Mouse (Mus musculus) gastrocnemius, postnatal 25 days (tissue): ENCODE results near the gene Ostc. TPM values are rescaled to one million over a fixed set of nuclear protein-coding genes. Genes with fewer than 3 reads are reported as not detected.

ENCODE experiments used
- DNase-seq: peaks from one replicate; pipeline ENCODE4 v3.0.0; 2022
- long read RNA-seq, 2 experiments: library from polyadenylated mRNA; stranded (forward); transcript quantifications; one replicate each; pipeline ENCODE4 v2.0.0; 2021
- total RNA-seq, 2 experiments: library from RNA; stranded (reverse); gene quantifications; 1 replicate in 1 of 2; 2 replicates in 1 of 2; pipeline ENCODE4 v1.2.3; 2021

Gene Ostc
- total RNA-seq = 10 to 100 TPM; 34.6 to 38.7 TPM
- long read RNA-seq, experiment 1, transcript Ostc-201 (4 exons, 1,067 nt) = major isoform, 58 of 61 reads
- long read RNA-seq, experiment 1, partial matches to known transcripts = 2 of 61 reads
- long read RNA-seq, experiment 1, other reads (novel, unspliced or antisense) = 0 of 61 reads
- long read RNA-seq, experiment 2, transcript Ostc-201 (4 exons, 1,067 nt) = major isoform, 56 of 60 reads
- long read RNA-seq, experiment 2, partial matches to known transcripts = 1 of 60 reads
- long read RNA-seq, experiment 2, other reads (novel, unspliced or antisense) = 2 of 60 reads

- DNase-seq = peak; percentile 93
These were observed at the start of gene Ostc for GRCm38 (mm10) chr3:130708967-130709924. Gene Ostc, minus strand, starts transcription at chr3:130709444.

- DNase-seq = no peak
These were observed 49.1 kb upstream of the Ostc start for GRCm38 (mm10) chr3:130758157-130758841.

GRCm38 (mm10) chr3:130757117-130757852, 48.0 kb upstream of the Ostc start:
- DNase-seq = no peak

- no peak for DNase-seq
These were observed 40.0 kb upstream of the Ostc start for GRCm38 (mm10) chr3:130749206-130749605.

- DNase-seq = no peak
These were observed 37.7 kb upstream of the Ostc start for GRCm38 (mm10) chr3:130746673-130747619.

GRCm38 (mm10) chr3:130737652-130738361, 28.6 kb upstream of the Ostc start:
- DNase-seq = no peak

GRCm38 (mm10) chr3:130736758-130737157, 27.5 kb upstream of the Ostc start:
- DNase-seq = no peak

GRCm38 (mm10) chr3:130730189-130730653, 21.0 kb upstream of the Ostc start, which contains the start of gene Rpl34:
Gene Rpl34, minus strand, starts transcription at chr3:130730398.
- peak; percentile 93 for DNase-seq

- no peak for DNase-seq
These were observed 20.4 kb upstream of the Ostc start for GRCm38 (mm10) chr3:130729472-130730188.

- no peak for DNase-seq
These were observed 18.4 kb upstream of the Ostc start for GRCm38 (mm10) chr3:130727676-130728075.

GRCm38 (mm10) chr3:130727036-130727435, 17.8 kb upstream of the Ostc start:
- DNase-seq = no peak

GRCm38 (mm10) chr3:130725718-130726117, 16.5 kb upstream of the Ostc start:
- no peak for DNase-seq

- no peak for DNase-seq
These were observed 13.7 kb upstream of the Ostc start for GRCm38 (mm10) chr3:130722733-130723478.

- DNase-seq = no peak
These were observed 11.0 kb upstream of the Ostc start for GRCm38 (mm10) chr3:130720225-130720624.

GRCm38 (mm10) chr3:130718871-130719270, 9.6 kb upstream of the Ostc start:
- no peak for DNase-seq

GRCm38 (mm10) chr3:130716555-130716954, 7.3 kb upstream of the Ostc start:
- no peak for DNase-seq

GRCm38 (mm10) chr3:130714775-130715568, 5.7 kb upstream of the Ostc start:
- DNase-seq = no peak
